Mouse (Mus musculus) left cerebral cortex, adult 2 months (tissue): ENCODE results near the gene Pcolce2. TPM values are rescaled to one million over a fixed set of nuclear protein-coding genes. Genes with fewer than 3 reads are reported as not detected.

Source experiments
- DNase-seq, 2 experiments: peaks; one replicate each; pipeline ENCODE4 v3.0.0; 2021 to 2022; ENCODE audit warnings: low spot score in 2 of 2, mixed read lengths in 1 of 2; ENCODE audit errors: extremely low spot score in 1 of 2
- H3K27ac ChIP-seq: fragments of 200-600 bp; 2 replicates; pipeline ENCODE4 v1.8.1; 2022
- H3K4me3 ChIP-seq: fragments of 200-600 bp; 2 replicates; pipeline ENCODE4 v1.8.1; 2022
- CTCF ChIP-seq: fragments of 200-600 bp; IDR thresholded peaks from 2 replicates; pipeline ENCODE4 v1.8.1; 2022; ENCODE audit warnings: antibody characterized with exemption, mild to moderate bottlenecking, moderate library complexity
- intact Hi-C: fragments of 180-260 bp; cut with DNase I; formaldehyde crosslinking; loops from one replicate; pipeline ENCODE4 v1.15.1; 2025
- long read RNA-seq, 2 experiments: library from polyadenylated mRNA; stranded (forward); transcript quantifications; one replicate each; pipeline ENCODE4 v2.0.0; 2021; ENCODE audit warnings: borderline mapping rate in 2 of 2
- total RNA-seq, 2 experiments: library from RNA; stranded (reverse); gene quantifications; 2 replicates each; pipeline ENCODE4 v1.2.3; 2021

Gene Pcolce2
- 1 to 10 TPM; 1.4 to 2.1 TPM for total RNA-seq
- long read RNA-seq, experiment 1, partial matches to known transcripts: 0 of 1 reads
- long read RNA-seq, experiment 1, other reads (novel, unspliced or antisense): 1 of 1 reads
- long read RNA-seq, experiment 2, partial matches to known transcripts: 0 of 1 reads
- long read RNA-seq, experiment 2, other reads (novel, unspliced or antisense): 1 of 1 reads

DNA sequence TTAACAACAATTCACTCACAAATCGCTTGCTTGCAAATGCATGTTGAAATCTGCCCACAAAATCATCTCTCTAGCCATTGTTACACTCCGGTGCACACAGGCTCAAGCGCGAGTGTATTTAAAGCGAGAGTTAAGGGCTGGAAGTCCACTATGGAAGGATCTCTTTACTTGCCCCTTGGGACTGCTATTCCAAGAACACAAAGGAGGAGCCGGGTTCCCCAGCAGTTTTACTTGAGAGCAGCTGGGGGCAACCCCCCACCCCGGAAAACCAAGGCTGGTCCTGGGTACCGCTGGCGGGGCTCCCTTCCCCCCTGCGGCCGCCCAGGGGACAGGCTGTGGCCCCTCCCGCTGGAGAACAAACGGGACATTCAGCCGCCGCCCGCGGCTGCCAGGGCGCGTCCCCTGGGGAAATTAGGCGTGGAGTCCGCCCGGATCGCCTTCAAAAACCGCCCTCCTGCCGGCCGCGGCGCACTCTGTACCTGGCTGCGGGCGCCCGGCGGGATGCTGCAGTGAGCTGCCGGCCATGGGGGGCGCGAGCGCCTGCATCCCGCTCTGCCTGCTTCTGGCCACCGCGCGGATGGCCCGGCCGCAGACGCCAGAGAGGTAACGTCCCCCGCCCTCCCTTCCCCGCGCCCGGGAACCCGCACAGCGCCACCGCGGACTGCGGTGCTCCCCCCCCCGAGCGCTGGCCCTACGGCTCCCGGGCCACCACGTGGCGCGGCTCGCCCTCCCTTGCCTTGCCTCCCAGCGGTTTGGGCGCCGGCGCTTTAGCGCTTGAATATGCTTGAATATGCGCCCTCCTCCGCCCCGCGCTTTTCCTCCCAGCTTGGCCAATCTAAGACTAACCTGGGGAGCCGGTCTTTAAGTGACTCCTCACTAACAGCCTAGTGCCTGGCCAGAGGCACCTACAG is at the start of gene Pcolce2:
TSS of gene Pcolce2 (plus strand) at position 331 of the 911 bp plus-strand sequence.
- H3K4me3 ChIP-seq: peak within 1 kb of the TSS; percentile 73
- intact Hi-C loops: no loop called here
- H3K27ac ChIP-seq: peak within 1 kb of the TSS; percentile 22
- peak; percentile 18 to 32 for DNase-seq
- no peak; the same call in 1 of the 2 replicates for TF ChIP-seq CTCF

- no peak overlapping the region for H3K4me3 ChIP-seq
- no peak overlapping the region for H3K27ac ChIP-seq
- intact Hi-C loops: no loop called here
- DNase-seq: no peak
- TF ChIP-seq CTCF: no peak
Observed at GRCm38 (mm10) chr9:95588070-95588469, 49.3 kb upstream of the Pcolce2 start.

DNA sequence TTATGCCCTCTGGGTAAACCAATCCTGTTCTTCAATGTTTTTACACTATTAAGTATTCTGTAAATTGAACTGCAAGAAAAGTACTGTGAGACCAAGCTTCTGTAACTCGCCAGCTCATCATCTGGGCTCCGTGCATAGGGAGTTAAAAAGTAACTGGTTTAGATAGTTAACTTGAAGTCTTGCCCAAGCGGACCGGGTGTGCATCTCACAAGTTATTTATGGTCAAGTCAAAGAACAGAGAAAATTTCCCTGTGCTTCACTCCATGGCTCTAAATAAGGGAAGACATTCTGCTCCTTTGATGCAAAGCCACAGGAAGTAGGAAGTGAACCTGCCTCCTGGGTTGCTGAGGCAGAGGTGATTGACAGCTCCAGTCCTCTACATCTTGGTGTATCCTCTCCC is 43.1 kb upstream of the Pcolce2 start:
- DNase-seq: no peak
- intact Hi-C loops: no loop called here
- H3K4me3 ChIP-seq: no peak overlapping the region
- no peak overlapping the region for H3K27ac ChIP-seq
- TF ChIP-seq CTCF: no peak

GRCm38 (mm10) chr9:95597466-95598178 is 39.8 kb upstream of the Pcolce2 start:
- no peak overlapping the region for H3K27ac ChIP-seq
- DNase-seq: no peak
- H3K4me3 ChIP-seq: no peak overlapping the region
- no peak for TF ChIP-seq CTCF
- intact Hi-C loops: no loop called here

DNA sequence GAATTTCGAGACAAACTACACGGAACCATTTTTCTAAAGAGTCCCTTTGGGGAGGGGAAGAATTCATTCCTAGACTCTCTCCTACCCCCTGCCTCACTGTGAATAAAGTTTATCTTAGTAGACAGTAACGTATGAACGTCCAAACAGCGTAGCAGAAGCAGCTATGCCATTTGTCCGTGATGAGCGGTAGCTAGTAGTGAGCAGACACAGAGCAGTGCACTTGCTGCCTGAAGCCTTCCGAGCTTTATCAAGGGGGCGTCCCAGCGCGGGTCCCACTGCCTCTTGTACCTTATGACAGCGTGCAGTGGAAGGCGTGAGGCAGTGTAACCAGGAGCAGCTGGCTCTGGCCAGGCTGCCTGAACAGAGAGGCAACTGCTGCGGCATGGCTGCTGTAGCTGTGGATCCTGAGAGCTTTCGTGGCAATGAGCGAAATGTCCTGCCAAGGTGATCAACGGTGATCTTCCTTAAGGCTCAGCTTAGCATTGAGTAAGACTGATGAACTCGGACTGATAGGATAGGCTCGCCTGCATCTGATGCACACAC is 39.2 kb upstream of the Pcolce2 start:
- intact Hi-C loops: no loop called here
- DNase-seq: no peak
- no peak for TF ChIP-seq CTCF
- no peak overlapping the region for H3K4me3 ChIP-seq
- no peak overlapping the region for H3K27ac ChIP-seq

DNA sequence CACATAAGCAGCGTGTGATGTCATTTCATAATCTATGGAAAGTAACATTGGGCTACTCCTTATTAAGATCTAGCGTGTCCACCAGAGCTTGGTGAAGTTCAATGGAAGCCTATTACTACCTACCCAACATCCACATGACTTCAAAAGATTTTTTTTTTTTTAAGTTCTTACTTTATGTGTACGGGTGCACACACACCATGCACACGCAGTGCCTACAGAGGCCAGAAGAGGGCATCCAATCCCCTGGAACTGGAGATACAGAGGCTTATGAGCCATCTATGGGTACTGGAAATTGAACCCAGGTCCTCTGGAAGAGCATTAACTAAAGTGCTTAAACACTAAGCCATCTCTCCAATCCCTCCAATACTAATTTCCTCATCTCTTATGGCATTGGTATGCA is 38.0 kb upstream of the Pcolce2 start:
- no peak for DNase-seq
- intact Hi-C loops: no loop called here
- Histone ChIP-seq H3K27ac (no peak overlapping the region), H3K4me3 (no peak overlapping the region)
- peak; percentile 35 for TF ChIP-seq CTCF

- intact Hi-C loops: no loop called here
- no peak for TF ChIP-seq CTCF
- no peak for DNase-seq
Observed at GRCm38 (mm10) chr9:95602849-95603248, 34.6 kb upstream of the Pcolce2 start.

GRCm38 (mm10) chr9:95603316-95603715 is 34.1 kb upstream of the Pcolce2 start:
- DNase-seq: no peak
- Histone ChIP-seq H3K4me3 (no peak overlapping the region), H3K27ac (no peak overlapping the region)
- no peak for TF ChIP-seq CTCF
- intact Hi-C loops: no loop called here

More at GRCm38 (mm10) chr9:95602849-95603248, 34.6 kb upstream of the Pcolce2 start:
- no peak overlapping the region for H3K27ac ChIP-seq
- no peak overlapping the region for H3K4me3 ChIP-seq

DNA sequence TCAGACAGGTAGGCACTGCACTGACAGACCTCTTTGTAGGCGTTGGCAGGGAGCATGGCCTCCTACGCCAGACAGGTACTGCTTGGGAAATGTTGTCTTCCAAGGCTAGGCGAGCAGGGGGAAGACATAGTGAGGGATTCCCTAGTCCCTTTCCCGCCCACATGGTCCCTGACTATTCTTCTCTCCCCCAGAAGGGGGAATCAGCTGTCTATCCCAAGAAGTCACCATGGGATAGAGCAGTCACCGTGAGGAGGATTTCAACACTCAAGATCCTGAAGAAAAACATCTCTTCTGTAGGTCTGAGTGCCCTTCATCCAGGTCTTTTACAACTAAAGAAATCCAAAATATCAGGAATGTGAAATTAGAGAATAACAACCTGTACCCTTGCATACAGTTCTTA is 30.2 kb upstream of the Pcolce2 start:
- DNase-seq: no peak
- TF ChIP-seq CTCF: peak; percentile 7; the same call in 1 of the 2 replicates
- intact Hi-C loops: no loop called here
- no peak overlapping the region for H3K4me3 ChIP-seq
- H3K27ac ChIP-seq: no peak overlapping the region

GRCm38 (mm10) chr9:95612246-95612768 is 25.1 kb upstream of the Pcolce2 start:
- intact Hi-C loops: no loop called here
- DNase-seq: no peak
- Histone ChIP-seq H3K27ac (no peak overlapping the region), H3K4me3 (no peak overlapping the region)
- TF ChIP-seq CTCF: no peak

DNA sequence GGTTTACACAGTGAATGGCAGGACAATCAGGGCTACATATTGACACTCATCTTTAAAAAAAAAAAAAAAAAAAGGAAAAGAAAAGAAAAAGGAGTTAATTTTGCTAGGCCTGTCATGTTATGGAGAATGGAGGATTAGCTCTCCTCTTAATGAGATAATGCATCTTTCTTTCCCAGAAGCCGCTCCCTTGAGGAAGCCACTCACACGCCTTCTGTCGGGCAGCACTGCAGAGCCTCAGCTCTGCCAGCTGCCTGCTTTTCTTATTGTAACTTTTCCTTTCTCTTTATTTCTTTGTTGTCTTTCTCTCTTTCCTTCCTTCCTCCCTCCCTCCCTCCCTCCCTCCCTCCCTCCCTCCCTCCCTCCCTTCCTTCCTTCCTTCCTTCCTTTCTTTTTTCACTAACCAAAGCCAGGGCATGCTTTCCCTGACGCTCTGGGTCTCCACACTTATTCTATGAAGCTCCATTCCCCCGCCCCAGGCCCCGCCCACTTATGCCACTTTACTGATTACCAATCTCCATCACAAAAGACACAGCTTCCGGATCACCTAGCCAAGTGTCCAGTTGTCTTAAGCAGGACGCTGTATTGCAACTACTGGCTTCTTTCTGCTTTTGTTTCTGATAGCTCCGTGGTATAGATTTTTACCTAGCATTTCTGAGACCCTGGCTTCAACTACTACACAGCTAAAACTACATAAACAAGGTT is 23.8 kb upstream of the Pcolce2 start:
- DNase-seq: no peak
- Histone ChIP-seq H3K27ac (no peak overlapping the region), H3K4me3 (no peak overlapping the region)
- intact Hi-C loops: no loop called here
- TF ChIP-seq CTCF: no peak
